Mouse (Mus musculus) ES-E14 (cell line): ENCODE measurements around the gene Hspb7.

Experiments used
- CHD2 ChIP-seq: IDR thresholded peaks from 2 replicates; pipeline ENCODE4 v1.6.1; 2014; ENCODE audit warnings: mild to moderate bottlenecking, low read depth, low read length, inconsistent platforms
- HCFC1 ChIP-seq: IDR thresholded peaks from 2 replicates; pipeline ENCODE4 v1.6.1; 2012; ENCODE audit warnings: low read length, inconsistent platforms, borderline replicate concordance; ENCODE audit not compliant: insufficient read depth
- ZNF384 ChIP-seq: IDR thresholded peaks from 2 replicates; pipeline ENCODE4 v1.6.1; 2012; ENCODE audit warnings: low read depth, low read length, inconsistent platforms

DNA sequence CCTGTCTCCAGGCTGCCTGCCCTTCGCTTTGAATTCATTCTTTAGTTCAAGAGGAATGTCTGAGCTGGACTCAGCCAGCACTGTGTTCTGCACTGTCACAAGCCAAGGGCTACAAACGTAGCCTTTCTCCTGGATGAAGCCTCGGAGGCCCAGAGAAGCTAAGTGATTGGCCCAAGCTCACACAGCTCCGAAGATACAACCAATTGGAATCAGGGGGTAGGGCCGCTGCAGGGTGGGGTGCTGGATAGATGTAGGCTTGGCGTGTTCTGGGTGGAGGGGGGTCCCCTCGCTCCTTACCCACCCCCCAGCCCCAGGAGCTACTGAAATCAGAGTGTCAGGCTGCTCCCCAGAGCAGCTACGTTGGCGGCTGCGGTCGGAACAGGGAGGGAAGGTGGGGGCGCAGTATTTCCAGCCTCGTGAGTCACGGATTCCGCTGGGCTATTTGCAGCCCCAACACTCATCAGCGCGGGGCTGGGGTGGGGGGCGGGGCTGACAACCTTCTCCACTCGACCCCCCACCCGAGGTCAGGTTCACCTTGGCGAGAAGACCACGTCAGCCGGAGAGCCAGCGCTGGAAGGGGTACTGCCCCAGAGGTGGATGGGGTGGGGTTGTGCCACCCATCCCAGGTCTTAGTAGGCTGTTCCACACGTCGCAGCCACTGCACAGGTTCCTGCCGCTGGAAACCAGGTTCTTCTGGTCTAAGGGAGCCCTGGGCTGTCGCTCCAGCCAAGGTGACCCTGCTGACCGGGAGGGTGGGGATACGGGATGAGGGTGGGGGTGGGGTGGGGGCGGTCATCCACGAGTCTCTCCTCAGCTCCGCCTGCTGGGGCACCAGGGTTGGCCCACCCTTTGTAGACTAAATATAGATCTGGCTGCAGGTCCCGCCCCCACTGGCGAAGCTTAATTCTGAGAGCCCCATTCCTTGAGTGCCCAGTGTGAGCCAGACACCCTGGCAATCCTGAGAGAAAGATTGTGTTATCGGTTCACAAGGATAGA lies 5.2 kb downstream of the Hspb7 start:
- TF ChIP-seq HCFC1 (no peak), CHD2 (no peak), ZNF384 (no peak)
